Mouse (Mus musculus): ENCODE measurements around the gene Rack1. TPM values are rescaled to one million over a fixed set of nuclear protein-coding genes. Genes with fewer than 3 reads are reported as not detected.
"Not testable (repeated sequence)": the region's sequence is repeated elsewhere in the genome, so short reads cannot be mapped to it uniquely, and the experiment has no call there.

Gene Rack1
- polyA plus RNA-seq, 1 experiment from 2014 or later: 565 TPM

DNA sequence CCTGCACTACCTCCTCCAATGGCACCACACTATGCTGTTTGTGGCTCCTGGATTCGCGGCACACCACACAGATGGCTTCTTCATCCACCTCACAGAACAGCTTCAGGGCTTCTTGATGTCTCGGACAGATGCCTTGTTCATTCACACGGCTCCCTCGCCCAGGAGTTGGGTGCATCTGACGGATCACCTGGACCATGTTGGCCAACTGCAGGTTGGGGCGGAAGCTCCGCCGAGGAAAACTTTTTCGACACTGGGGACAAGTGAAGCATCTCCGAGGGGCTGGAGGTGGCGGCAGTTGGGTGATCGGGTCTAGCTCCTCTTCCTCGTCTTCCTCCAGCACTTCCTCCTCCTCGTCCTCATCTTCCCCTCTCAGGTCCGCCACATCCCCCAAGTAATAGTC is 15.7 kb downstream of the Rack1 start:
- H3K4me3 ChIP-seq (replicated peaks): peak overlapping the region; percentile 86
- H3K27me3 ChIP-seq: no peaks in the 10 kb centered on the region
- peaks cover 23% of the 10 kb centered on the region for H3K4me1 ChIP-seq
- no peaks in the 10 kb centered on the region for H3K9me3 ChIP-seq
- no peak for ATAC-seq (ENCODE audit: low FRiP score)
- H3K36me3 ChIP-seq (replicated peaks): peaks cover 28% of the 10 kb centered on the region
- peak overlapping the region; percentile 91 for H3K4me2 ChIP-seq
- WGBS: 82% methylated on average over 16 of the region's 16 CpGs
- H3K9ac ChIP-seq: peak overlapping the region; percentile 80
- no peak overlapping the region for H3K27ac ChIP-seq

DNA sequence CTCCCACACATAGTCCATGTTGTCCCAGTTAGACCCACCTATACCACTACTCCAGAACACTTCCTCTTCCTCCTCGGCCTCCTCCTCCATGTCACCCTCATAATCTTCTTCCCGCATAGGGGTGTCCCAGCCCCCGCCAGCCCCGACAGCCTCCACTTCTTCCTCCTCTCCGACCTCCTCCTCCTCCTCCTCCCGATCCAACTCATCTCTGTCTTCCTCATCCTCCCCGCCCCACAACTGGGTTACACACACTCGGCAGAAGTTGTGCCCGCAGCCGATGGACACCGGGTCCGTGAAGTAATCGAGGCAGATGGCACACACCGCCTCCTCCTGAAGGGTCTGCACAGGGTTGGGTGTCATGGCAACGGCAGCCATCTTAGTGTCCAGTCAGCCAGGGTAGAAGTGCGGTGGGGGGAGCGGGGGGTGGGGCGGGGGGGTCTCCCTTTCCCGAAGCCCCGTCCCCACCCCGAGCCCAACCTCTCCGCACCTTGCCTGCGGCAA is 16.2 kb downstream of the Rack1 start:
- WGBS: 4% methylated on average over 17 of the region's 23 CpGs
- no peaks in the 10 kb centered on the region for H3K9me3 ChIP-seq
- H3K36me3 ChIP-seq (replicated peaks): peaks cover 24% of the 10 kb centered on the region

DNA sequence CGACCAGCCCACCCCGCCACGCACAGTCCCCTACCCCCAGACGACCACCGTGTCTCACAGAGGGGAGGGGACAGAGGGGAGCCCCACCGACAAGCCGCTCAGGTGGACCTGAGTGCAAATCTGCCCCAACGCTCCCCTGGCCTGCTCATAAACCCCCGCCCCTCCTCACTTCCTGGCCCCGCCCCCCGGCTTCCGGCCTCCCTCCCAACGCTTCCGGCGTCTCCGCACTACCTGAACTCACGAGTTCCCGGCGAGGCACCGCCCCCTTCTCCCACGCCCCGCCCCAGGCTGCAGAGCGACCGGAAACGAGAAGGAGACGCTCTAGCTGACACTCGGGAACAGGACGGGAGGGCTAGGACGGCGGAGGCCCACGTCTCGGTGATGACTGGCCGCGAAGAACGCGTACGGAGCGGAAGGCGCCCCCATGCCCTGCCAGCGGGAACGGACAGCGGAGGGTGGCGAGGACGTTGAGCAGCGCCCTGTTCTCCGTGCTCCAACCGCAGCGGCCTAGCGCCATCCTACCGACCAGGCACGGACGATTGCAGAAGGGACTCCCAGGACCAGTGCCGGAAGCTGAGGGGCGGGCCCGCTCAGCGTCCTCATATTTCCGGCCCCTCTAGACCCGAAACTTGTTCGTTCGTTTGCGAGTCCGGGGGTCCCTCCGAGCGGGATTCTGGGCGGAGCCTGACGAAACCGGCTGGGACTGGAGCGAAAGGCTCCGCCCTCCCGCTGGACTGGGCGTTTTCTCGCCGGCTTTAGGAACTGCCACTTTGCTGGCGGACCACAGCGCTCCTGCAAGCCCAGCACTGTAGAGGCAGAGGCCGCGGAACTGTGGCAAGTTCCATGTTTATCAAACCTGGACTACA is 16.9 kb downstream of the Rack1 start, which contains the start of gene Trim41:
Gene Trim41, minus strand, starts transcription at position 554 of the 866 bp plus-strand sequence.
- ATAC-seq (ENCODE audit: low FRiP score): peak; percentile 96
- under 1% methylated on average over 69 of the region's 77 CpGs for WGBS
- Histone ChIP-seq H3K4me2 (peak within 1 kb of the TSS; percentile 91), H3K4me1 (peaks cover 23% of the 10 kb centered on the region), H3K9ac (peak within 1 kb of the TSS; percentile 80), H3K4me3 (replicated peaks) (peak within 1 kb of the TSS; percentile 86), H3K27ac (peak within 1 kb of the TSS; percentile 94), H3K9me3 (no peaks in the 10 kb centered on the region), H3K36me3 (replicated peaks) (peaks cover 17% of the 10 kb centered on the region), H3K27me3 (no peaks in the 10 kb centered on the region)

More for the DNA sequence above, 16.2 kb downstream of the Rack1 start:
- Histone ChIP-seq H3K4me2 (peak overlapping the region; percentile 91), H3K9ac (peak overlapping the region; percentile 80), H3K27ac (peak overlapping the region; percentile 94), H3K27me3 (no peaks in the 10 kb centered on the region), H3K4me1 (peaks cover 23% of the 10 kb centered on the region), H3K4me3 (replicated peaks) (peak overlapping the region; percentile 86)
- peak; percentile 63 for ATAC-seq (ENCODE audit: low FRiP score)

DNA sequence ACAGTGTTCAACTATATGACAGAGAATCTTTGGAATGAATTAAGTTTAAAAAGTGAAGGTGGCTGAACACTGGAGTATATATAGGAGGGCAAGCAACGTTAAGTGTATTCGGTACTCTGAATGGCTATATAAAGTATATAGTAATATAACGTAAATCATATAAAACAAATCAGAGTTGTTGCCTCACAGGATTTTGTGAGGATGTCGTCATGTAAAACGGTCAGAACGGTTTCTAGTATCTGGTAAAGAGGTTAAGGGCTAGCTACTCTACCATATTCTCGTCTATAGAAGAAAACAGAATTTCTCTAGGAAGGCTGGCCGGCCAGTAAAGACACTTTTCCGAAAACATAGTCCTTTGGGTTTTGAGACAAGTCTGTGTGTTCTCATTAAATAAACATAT is 17.7 kb downstream of the Rack1 start:
- no peaks in the 10 kb centered on the region for H3K9me3 ChIP-seq
- H3K27ac ChIP-seq: peak overlapping the region; percentile 94
- 8% methylated on average over 9 of the region's 9 CpGs for WGBS
- peak overlapping the region; percentile 80 for H3K9ac ChIP-seq
- H3K4me1 ChIP-seq: peaks cover 23% of the 10 kb centered on the region
- peak overlapping the region; percentile 91 for H3K4me2 ChIP-seq
- peak overlapping the region; percentile 86 for H3K4me3 ChIP-seq (replicated peaks)
- ATAC-seq (ENCODE audit: low FRiP score): 0 out of 2 replicates have a peak, but pooled peaks have one; percentile 4
- H3K36me3 ChIP-seq (replicated peaks): peaks cover 11% of the 10 kb centered on the region
- H3K27me3 ChIP-seq: peaks cover 4% of the 10 kb centered on the region

DNA sequence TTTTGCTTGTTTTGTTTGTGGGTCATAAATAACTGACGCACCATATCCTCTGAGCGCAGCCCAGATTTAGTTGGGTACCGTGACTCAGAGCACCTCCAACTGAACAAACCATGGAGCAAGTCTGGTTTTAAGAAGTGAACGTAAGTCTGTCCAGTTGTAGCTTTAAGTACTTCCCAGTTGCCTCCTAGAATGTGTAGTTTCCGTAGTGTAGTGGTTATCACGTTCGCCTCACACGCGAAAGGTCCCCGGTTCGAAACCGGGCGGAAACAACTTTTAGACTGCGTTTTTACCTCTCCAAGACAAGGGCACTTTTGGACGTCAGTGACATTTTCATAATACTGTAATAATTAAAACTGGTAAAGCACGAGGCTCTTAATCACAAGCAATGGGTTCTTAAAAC is 18.2 kb downstream of the Rack1 start:
- peak overlapping the region; percentile 91 for H3K4me2 ChIP-seq
- H3K9me3 ChIP-seq: no peaks in the 10 kb centered on the region
- WGBS: under 1% methylated on average over 16 of the region's 16 CpGs
- peaks cover 5% of the 10 kb centered on the region for H3K27me3 ChIP-seq
- ATAC-seq (ENCODE audit: low FRiP score): no peak
- peak overlapping the region; percentile 86 for H3K4me3 ChIP-seq (replicated peaks)
- H3K4me1 ChIP-seq: peaks cover 23% of the 10 kb centered on the region
- no peak overlapping the region for H3K27ac ChIP-seq
- peaks cover 7% of the 10 kb centered on the region for H3K36me3 ChIP-seq (replicated peaks)
- peak overlapping the region; percentile 80; the same call in 1 of the 2 replicates for H3K9ac ChIP-seq

DNA sequence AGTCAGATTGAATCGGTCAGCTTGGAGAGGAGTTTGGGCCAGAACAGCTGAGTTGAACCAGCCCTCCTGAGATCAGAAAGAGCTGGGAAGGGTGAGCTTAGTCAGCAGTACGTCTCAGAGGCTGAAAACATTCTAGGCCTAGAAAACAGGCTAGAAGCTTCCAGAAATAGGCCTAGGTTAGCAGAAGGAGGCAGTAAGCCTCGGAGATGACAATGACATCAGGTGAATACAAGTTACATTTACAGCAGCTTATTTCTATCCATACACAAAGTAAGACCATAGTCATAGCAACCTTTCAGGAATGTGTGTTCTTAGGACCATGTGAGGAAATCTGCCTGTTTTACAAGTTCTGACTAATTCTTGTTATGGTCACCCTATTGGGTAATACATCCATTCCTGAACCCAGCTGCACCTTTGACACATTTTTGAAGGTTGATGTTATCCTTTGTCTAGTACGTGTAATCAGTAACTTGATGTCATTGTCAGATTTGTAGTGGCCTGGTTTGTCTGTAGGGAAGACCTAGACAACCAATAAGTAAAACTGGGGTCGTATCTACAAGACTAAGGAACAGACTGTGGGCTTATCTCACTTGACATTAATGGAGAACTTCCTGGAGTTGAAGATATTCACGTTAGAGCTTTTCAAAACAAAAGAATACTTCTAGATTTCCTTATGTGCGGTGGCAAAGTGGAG is 19.6 kb downstream of the Rack1 start:
- WGBS: 77% methylated on average over 7 of the region's 7 CpGs
- no peak overlapping the region for H3K27ac ChIP-seq

DNA sequence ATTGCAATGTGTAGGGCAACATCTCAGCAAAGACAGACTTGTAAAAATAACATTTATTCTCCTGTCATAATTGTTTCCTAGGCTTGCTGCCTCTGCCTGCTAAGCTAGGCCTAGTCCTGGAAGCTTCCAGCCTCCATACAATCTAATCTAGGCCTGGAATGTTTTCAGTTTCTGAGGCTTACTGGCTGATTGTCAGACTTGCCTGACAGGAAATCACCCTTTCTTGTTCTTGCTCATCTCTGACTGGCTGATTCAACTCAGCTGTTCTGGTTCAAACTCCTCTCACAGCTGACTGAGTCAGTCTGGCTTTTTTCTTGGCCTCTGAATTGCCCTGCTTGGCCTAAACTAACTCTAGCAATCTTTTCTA is 20.2 kb downstream of the Rack1 start:
- ATAC-seq (ENCODE audit: low FRiP score): no peak
- Histone ChIP-seq H3K4me1 (peaks cover 20% of the 10 kb centered on the region), H3K4me2 (no peak overlapping the region), H3K27me3 (peaks cover 19% of the 10 kb centered on the region), H3K27ac (no peak overlapping the region), H3K36me3 (replicated peaks) (peaks cover 3% of the 10 kb centered on the region; the same call in 1 of the 2 replicates), H3K9ac (no peak overlapping the region), H3K4me3 (replicated peaks) (no peak overlapping the region), H3K9me3 (no peaks in the 10 kb centered on the region)

More for the DNA sequence above, 19.6 kb downstream of the Rack1 start:
- H3K4me1 ChIP-seq: peaks cover 26% of the 10 kb centered on the region
- ATAC-seq (ENCODE audit: low FRiP score): no peak
- H3K4me2 ChIP-seq: no peak overlapping the region
- H3K4me3 ChIP-seq (replicated peaks): no peak overlapping the region
- H3K9ac ChIP-seq: no peak overlapping the region
- H3K9me3 ChIP-seq: no peaks in the 10 kb centered on the region
- peaks cover 16% of the 10 kb centered on the region for H3K27me3 ChIP-seq
- peaks cover 6% of the 10 kb centered on the region; the same call in 1 of the 2 replicates for H3K36me3 ChIP-seq (replicated peaks)

DNA sequence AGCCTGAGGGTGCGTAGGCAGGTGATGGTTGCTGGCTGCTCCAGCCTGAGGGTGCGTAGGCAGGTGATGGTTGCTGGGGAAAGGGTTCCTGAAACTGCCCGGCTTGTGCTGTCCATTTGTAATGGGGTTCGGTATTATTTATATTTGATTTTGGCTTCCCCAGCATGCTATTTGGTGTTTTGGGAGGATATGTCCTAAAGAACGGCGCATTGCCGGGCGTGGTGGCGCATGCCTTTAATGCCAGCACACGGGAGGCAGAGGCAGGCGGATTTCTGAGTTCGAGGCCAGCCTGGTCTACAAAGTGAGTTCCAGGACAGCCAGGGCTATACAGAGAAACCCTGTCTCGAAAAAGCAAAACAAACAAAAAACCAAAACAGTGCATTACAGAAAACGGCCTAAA is 21.2 kb downstream of the Rack1 start:
- Histone ChIP-seq H3K27me3 (peaks cover 19% of the 10 kb centered on the region), H3K4me1 (peaks cover 10% of the 10 kb centered on the region)
- not testable (repeated sequence) for H3K9ac ChIP-seq; H3K4me3 ChIP-seq (replicated peaks); H3K9me3 ChIP-seq; H3K27ac ChIP-seq; H3K36me3 ChIP-seq (replicated peaks); ATAC-seq (ENCODE audit: low FRiP score); H3K4me2 ChIP-seq
- 80% methylated on average over 14 of the region's 14 CpGs for WGBS

DNA sequence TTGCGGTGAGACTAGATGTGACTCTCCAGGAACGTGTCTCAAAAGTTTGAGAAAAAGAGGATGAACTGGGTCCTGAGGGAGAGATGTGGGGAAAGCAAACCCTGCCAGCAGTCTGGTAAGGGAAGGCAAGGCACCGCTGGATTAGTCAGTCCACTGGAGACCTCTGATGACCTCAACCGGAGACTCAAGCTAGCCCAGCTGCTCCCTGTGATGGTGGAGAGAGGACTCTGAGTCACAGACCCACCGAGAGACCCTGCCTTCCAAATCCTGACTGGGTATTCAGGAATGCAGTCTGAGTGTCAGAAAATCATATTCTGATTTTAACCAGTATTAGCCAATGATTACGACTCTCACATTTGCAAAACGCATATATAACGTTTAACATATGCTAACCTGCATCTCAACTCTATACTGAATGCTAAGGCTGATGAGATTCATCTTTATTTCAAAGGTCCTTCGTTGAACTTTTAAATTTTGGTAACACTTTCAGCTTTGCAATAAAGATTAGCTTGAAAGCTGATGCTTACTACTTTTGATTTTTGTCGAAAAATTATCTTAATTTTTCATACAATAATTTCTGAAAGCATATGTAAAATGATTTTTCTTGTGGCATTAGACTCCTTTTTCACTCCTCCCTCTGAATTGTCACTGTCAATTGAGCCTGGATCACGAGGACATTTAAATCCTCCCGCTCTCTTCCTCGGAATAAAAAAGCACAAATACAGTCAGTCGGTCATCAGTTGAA is 22.8 kb downstream of the Rack1 start:
- Histone ChIP-seq H3K4me2 (peak overlapping the region; percentile 60), H3K27me3 (peaks cover 24% of the 10 kb centered on the region), H3K9ac (no peak overlapping the region), H3K36me3 (replicated peaks) (no peaks in the 10 kb centered on the region), H3K27ac (no peak overlapping the region), H3K9me3 (no peaks in the 10 kb centered on the region), H3K4me1 (peaks cover 12% of the 10 kb centered on the region), H3K4me3 (replicated peaks) (peak overlapping the region; percentile 41; the same call in 1 of the 2 replicates)
- no peak for ATAC-seq (ENCODE audit: low FRiP score)
- 34% methylated on average over 14 of the region's 14 CpGs for WGBS

DNA sequence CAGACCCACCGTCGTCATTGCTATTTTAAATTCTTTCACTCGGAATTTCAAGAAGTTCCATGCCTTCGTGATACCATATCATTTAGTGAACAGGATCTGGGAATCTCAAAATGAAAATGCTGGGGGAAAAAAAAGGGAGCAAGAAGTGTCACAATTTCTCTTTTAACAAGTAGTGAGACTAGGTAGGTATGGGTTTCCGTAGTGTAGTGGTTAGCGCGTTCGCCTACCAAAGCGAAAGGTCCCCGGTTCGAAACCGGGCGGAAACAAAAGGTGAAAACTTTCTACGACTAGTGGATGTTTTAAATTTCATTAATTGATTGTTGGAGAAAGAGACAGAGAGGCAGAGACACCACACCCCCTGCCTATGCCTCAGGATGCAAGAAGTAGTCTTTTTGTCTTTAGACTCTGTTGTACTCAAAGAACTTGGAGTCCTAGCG is 23.4 kb downstream of the Rack1 start:
- Histone ChIP-seq H3K27ac (no peak overlapping the region), H3K9me3 (no peaks in the 10 kb centered on the region), H3K4me1 (peaks cover 12% of the 10 kb centered on the region), H3K27me3 (peaks cover 24% of the 10 kb centered on the region), H3K9ac (no peak overlapping the region), H3K4me2 (peak overlapping the region; percentile 60), H3K4me3 (replicated peaks) (peak overlapping the region; percentile 41), H3K36me3 (replicated peaks) (no peaks in the 10 kb centered on the region)
- ATAC-seq (ENCODE audit: low FRiP score): no peak
- WGBS: under 1% methylated on average over 15 of the region's 15 CpGs

DNA sequence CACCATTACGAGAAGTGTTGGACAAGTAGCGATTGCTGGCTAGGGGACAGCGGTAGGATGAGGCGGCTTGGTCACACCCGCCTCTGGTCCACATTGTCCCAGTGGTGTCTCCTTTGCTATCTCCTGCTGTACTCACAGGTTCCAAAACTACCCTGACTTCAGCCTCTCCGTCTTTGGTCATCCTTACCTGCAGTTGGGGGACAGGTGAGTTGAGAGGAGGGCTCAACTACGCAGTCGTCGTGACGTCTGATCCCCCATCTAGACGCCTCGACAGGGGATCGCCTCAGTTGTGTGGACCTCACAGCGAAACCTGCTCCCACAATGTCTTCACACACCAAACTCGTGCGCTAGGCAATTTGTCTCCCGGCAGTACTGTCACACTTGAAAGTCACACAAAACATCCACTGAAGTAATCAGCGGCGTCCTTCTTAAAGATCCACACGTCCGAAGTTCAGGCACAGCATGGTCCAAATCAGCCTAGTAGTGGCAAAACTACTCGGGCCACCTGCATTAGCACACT is 24.2 kb downstream of the Rack1 start:
- H3K36me3 ChIP-seq (replicated peaks): no peaks in the 10 kb centered on the region
- WGBS: 4% methylated on average over 22 of the region's 22 CpGs
- H3K4me2 ChIP-seq: peak overlapping the region; percentile 60
- peaks cover 29% of the 10 kb centered on the region for H3K27me3 ChIP-seq
- no peak overlapping the region for H3K9ac ChIP-seq
- H3K9me3 ChIP-seq: no peaks in the 10 kb centered on the region
- peak overlapping the region; percentile 41 for H3K4me3 ChIP-seq (replicated peaks)
- H3K4me1 ChIP-seq: peaks cover 12% of the 10 kb centered on the region
- ATAC-seq (ENCODE audit: low FRiP score): no peak
- no peak overlapping the region for H3K27ac ChIP-seq

Data from forebrain, embryonic 12.5 days (tissue).